Mouse (Mus musculus) MEL (cell line): ENCODE data around the gene Fgfr2. TPM values are rescaled to one million over a fixed set of nuclear protein-coding genes. Genes with fewer than 3 reads are reported as not detected.

Source experiments
- DNase-seq: peaks from one replicate; pipeline ENCODE4 v3.0.0; 2011; ENCODE audit warnings: low read depth, low spot score
- H3K27ac ChIP-seq: 2 replicates; pipeline ENCODE4 v1.5.1; 2012; ENCODE audit warnings: low read depth, mild to moderate bottlenecking, control low read depth, low read length, moderate library complexity; ENCODE audit not compliant: control insufficient read depth
- H3K27me3 ChIP-seq, 2 experiments: fragments of 150-350 bp in 1 of 2; sonication (generic) in 1 of 2; 2 replicates each; pipeline ENCODE4 v1.6.1; 2012; ENCODE audit warnings: low read length in 2 of 2, mild to moderate bottlenecking in 2 of 2, improper control_type of control experiment in 1 of 2, moderate library complexity in 1 of 2; ENCODE audit not compliant: insufficient read depth in 2 of 2, control insufficient read depth in 1 of 2
- H3K36me3 ChIP-seq, 2 experiments: 2 replicates each; pipeline ENCODE4 v1.6.1; 2012 to 2014; ENCODE audit warnings: low read length in 2 of 2, improper control_type of control experiment in 1 of 2, inconsistent platforms in 1 of 2, mild to moderate bottlenecking in 1 of 2; ENCODE audit not compliant: insufficient read depth in 2 of 2, control insufficient read depth in 1 of 2
- H3K4me1 ChIP-seq, 2 experiments: fragments of 150-350 bp in 1 of 2; sonication (generic) in 1 of 2; 2 replicates each; pipeline ENCODE4 v1.6.1; 2012; ENCODE audit warnings: low read length in 2 of 2, improper control_type of control experiment in 1 of 2, mild to moderate bottlenecking in 1 of 2; ENCODE audit not compliant: insufficient read depth in 2 of 2, control insufficient read depth in 1 of 2
- H3K4me3 ChIP-seq, 2 experiments: fragments of 150-350 bp in 1 of 2; sonication (generic) in 1 of 2; 2 replicates each; pipeline ENCODE4 v1.5.1; 2012; ENCODE audit warnings: low read depth in 2 of 2, low read length in 2 of 2, mild to moderate bottlenecking in 2 of 2, moderate library complexity in 2 of 2, control low read depth in 1 of 2, improper control_type of control experiment in 1 of 2; ENCODE audit not compliant: control insufficient read depth in 1 of 2, insufficient read depth in 1 of 2
- H3K79me2 ChIP-seq: 2 replicates; pipeline ENCODE4 v1.6.1; 2012; ENCODE audit warnings: mild to moderate bottlenecking, low read length, moderate library complexity; ENCODE audit not compliant: control insufficient read depth, poor library complexity, insufficient read depth
- H3K9ac ChIP-seq: 2 replicates; pipeline ENCODE4 v1.6.1; 2012; ENCODE audit warnings: low read depth, mild to moderate bottlenecking, control low read depth, low read length, moderate library complexity; ENCODE audit not compliant: control insufficient read depth, poor library complexity, severe bottlenecking
- H3K9me3 ChIP-seq: fragments of 150-350 bp; sonication (generic); replicated peaks from 2 replicates; pipeline ENCODE4 v1.6.1; 2012; ENCODE audit warnings: mild to moderate bottlenecking, low read length, improper control_type of control experiment, moderate library complexity; ENCODE audit not compliant: insufficient read depth
- BHLHE40 ChIP-seq: IDR thresholded peaks from 2 replicates; pipeline ENCODE4 v1.6.1; 2012; ENCODE audit warnings: low read depth, mild to moderate bottlenecking, inconsistent platforms, low read length, improper control_type of control experiment, borderline replicate concordance
- CHD2 ChIP-seq: IDR thresholded peaks from 2 replicates; pipeline ENCODE4 v1.6.1; 2011; ENCODE audit warnings: low read length, improper control_type of control experiment
- E2F4 ChIP-seq: IDR thresholded peaks from 2 replicates; pipeline ENCODE4 v1.6.1; 2011; ENCODE audit warnings: low read depth, low read length, improper control_type of control experiment, borderline replicate concordance
- EP300 ChIP-seq, 2 experiments: IDR thresholded peaks; 2 replicates each; pipeline ENCODE4 v1.6.1; 2011; ENCODE audit warnings: improper control_type of control experiment in 2 of 2, low read length in 2 of 2, low read depth in 1 of 2, mild to moderate bottlenecking in 1 of 2
- GABPA ChIP-seq: IDR thresholded peaks from 2 replicates; pipeline ENCODE4 v1.6.1; 2012; ENCODE audit warnings: low read depth, mild to moderate bottlenecking, inconsistent platforms, low read length, improper control_type of control experiment, moderate library complexity
- GATA1 ChIP-seq: IDR thresholded peaks from 2 replicates; pipeline ENCODE4 v1.6.1; 2011; ENCODE audit warnings: low read depth, low read length, improper control_type of control experiment
- HCFC1 ChIP-seq: IDR thresholded peaks from 2 replicates; pipeline ENCODE4 v1.6.1; 2012; ENCODE audit warnings: low read depth, mild to moderate bottlenecking, inconsistent platforms, low read length, improper control_type of control experiment, moderate library complexity
- JUND ChIP-seq: IDR thresholded peaks from 2 replicates; pipeline ENCODE4 v1.6.1; 2011; ENCODE audit warnings: low read depth, mild to moderate bottlenecking, improper control_type of control experiment, low read length
- KAT2A ChIP-seq: conservative IDR thresholded peaks from 2 replicates; pipeline ENCODE4 v1.6.1; 2012; ENCODE audit warnings: low read depth, low read length, improper control_type of control experiment, inconsistent platforms
- MAFK ChIP-seq: IDR thresholded peaks from 2 replicates; pipeline ENCODE4 v1.6.1; 2011; ENCODE audit warnings: low read depth, mild to moderate bottlenecking, low read length, improper control_type of control experiment, borderline replicate concordance
- MYB ChIP-seq: IDR thresholded peaks from 2 replicates; pipeline ENCODE4 v1.6.1; 2011; ENCODE audit warnings: mild to moderate bottlenecking, low read depth, low read length, improper control_type of control experiment
- MYC ChIP-seq: IDR thresholded peaks from 2 replicates; pipeline ENCODE4 v1.6.1; 2011; ENCODE audit warnings: low read depth, mild to moderate bottlenecking, low read length, improper control_type of control experiment, moderate library complexity
- NELFE ChIP-seq: IDR thresholded peaks from 2 replicates; pipeline ENCODE4 v1.6.1; 2011; ENCODE audit warnings: low read depth, low read length, improper control_type of control experiment
- POLR2AphosphoS2 ChIP-seq: IDR thresholded peaks from 2 replicates; pipeline ENCODE4 v1.6.1; 2011; ENCODE audit warnings: low read length, improper control_type of control experiment
- SIN3A ChIP-seq: IDR thresholded peaks from 2 replicates; pipeline ENCODE4 v1.6.1; 2012; ENCODE audit warnings: low read length, improper control_type of control experiment, inconsistent platforms
- SMC3 ChIP-seq: IDR thresholded peaks from 2 replicates; pipeline ENCODE4 v1.6.1; 2011; ENCODE audit warnings: low read depth, low read length, improper control_type of control experiment
- TBP ChIP-seq: IDR thresholded peaks from 2 replicates; pipeline ENCODE4 v1.8.0; 2011; ENCODE audit warnings: low read depth, low read length, improper control_type of control experiment
- TCF12 ChIP-seq: IDR thresholded peaks from 2 replicates; pipeline ENCODE4 v1.6.1; 2014; ENCODE audit warnings: low read depth, mild to moderate bottlenecking, inconsistent platforms, low read length, improper control_type of control experiment, moderate library complexity
- USF1 ChIP-seq: IDR thresholded peaks from 2 replicates; pipeline ENCODE4 v1.6.1; 2014; ENCODE audit warnings: low read depth, mild to moderate bottlenecking, inconsistent platforms, low read length, improper control_type of control experiment, moderate library complexity
- USF2 ChIP-seq, 2 experiments: IDR thresholded peaks; 2 replicates each; pipeline ENCODE4 v1.6.1; 2011 to 2012; ENCODE audit warnings: improper control_type of control experiment in 2 of 2, low read length in 2 of 2, borderline replicate concordance in 1 of 2, inconsistent platforms in 1 of 2, low read depth in 1 of 2, mild to moderate bottlenecking in 1 of 2; ENCODE audit not compliant: insufficient read depth in 1 of 2
- ZKSCAN1 ChIP-seq: IDR thresholded peaks from 2 replicates; pipeline ENCODE4 v1.6.1; 2012; ENCODE audit warnings: low read depth, mild to moderate bottlenecking, inconsistent platforms, low read length, improper control_type of control experiment, moderate library complexity
- ZNF384 ChIP-seq: IDR thresholded peaks from 2 replicates; pipeline ENCODE4 v1.6.1; 2012; ENCODE audit warnings: low read depth, mild to moderate bottlenecking, inconsistent platforms, low read length, improper control_type of control experiment
- polyA plus RNA-seq, 2 experiments: library from polyadenylated mRNA; stranded (reverse) in 1 of 2; unstranded in 1 of 2; fragments of >175 nt in 1 of 2; fragments of >200 nt in 1 of 2; gene quantifications; 2 replicates each; pipeline versions ENCODE4 v1.2.1 to v1.2.4; 2012; ENCODE audit warnings: low replicate concordance in 2 of 2, low read depth in 1 of 2; ENCODE audit not compliant: insufficient read length in 2 of 2, insufficient read depth in 1 of 2, missing spikeins in 1 of 2
- total RNA-seq: library from RNA; depleted of rRNA; stranded (reverse); fragments of 300-350 nt; gene quantifications from 2 replicates; pipeline ENCODE4 v1.2.3, GENCODE M21; 2012

The Fgfr2 gene
- total and polyA plus RNA-seq, 3 experiments, result not detected

- Histone ChIP-seq H3K27ac (no peak overlapping the region), H3K79me2 (no peaks in the 10 kb centered on the region), H3K9ac (no peak overlapping the region), H3K36me3 (no peaks in the 10 kb centered on the region; a peak in 1 of 4 replicates), H3K4me1 (no peaks in the 10 kb centered on the region), H3K9me3 (no peaks in the 10 kb centered on the region), H3K27me3 (no peaks in the 10 kb centered on the region), H3K4me3 (no peak overlapping the region)
- DNase-seq, result no peak
- TF ChIP-seq USF2 (IDR thresholded peaks at IDR 0.05; ENCODE audit: borderline replicate concordance in 1 of 2, insufficient read depth in 1 of 2, low read depth in 1 of 2, low read length in 2 of 2), result no peak
- TF ChIP-seq GABPA, result no peak
- TF ChIP-seq NELFE, result no peak
- no peak for TF ChIP-seq KAT2A
- TF ChIP-seq BHLHE40, result no peak
- TF ChIP-seq SIN3A, result no peak
These were observed 2389.7 kb downstream of the Fgfr2 start for GRCm38 (mm10) chr7:130733423-130733822.

- TF ChIP-seq SMC3, result no peak
- no peak for TF ChIP-seq USF1
- TF ChIP-seq E2F4, result no peak
- no peak for TF ChIP-seq SIN3A
- TF ChIP-seq CHD2, result no peak
- no peak for TF ChIP-seq MYC
- TF ChIP-seq BHLHE40, result no peak
- no peak for TF ChIP-seq GABPA
- no peaks in the 10 kb centered on the region; a peak in 1 of 4 replicates for H3K36me3 ChIP-seq
- H3K4me3 ChIP-seq, result no peak overlapping the region
- no peak overlapping the region for H3K27ac ChIP-seq
- H3K4me1 ChIP-seq, result no peaks in the 10 kb centered on the region
- no peak for DNase-seq
- H3K27me3 ChIP-seq, result no peaks in the 10 kb centered on the region
- H3K9ac ChIP-seq, result no peak overlapping the region
- no peaks in the 10 kb centered on the region for H3K9me3 ChIP-seq
- no peaks in the 10 kb centered on the region for H3K79me2 ChIP-seq
These were observed 2390.2 kb downstream of the Fgfr2 start for GRCm38 (mm10) chr7:130732908-130733307.

GRCm38 (mm10) chr7:130731792-130732191 is 2391.4 kb downstream of the Fgfr2 start:
- no peaks in the 10 kb centered on the region for H3K79me2 ChIP-seq
- H3K27me3 ChIP-seq, result no peaks in the 10 kb centered on the region
- TF ChIP-seq MYB (no peak), EP300 (IDR thresholded peaks at IDR 0.05; ENCODE audit: low read depth in 1 of 2, low read length in 2 of 2) (no peak), ZKSCAN1 (no peak), CHD2 (no peak), ZNF384 (no peak), MAFK (no peak), GATA1 (no peak), TCF12 (no peak), TBP (no peak), GABPA (no peak), USF2 (IDR thresholded peaks at IDR 0.05; ENCODE audit: borderline replicate concordance in 1 of 2, insufficient read depth in 1 of 2, low read depth in 1 of 2, low read length in 2 of 2) (no peak), KAT2A (no peak), HCFC1 (no peak), POLR2AphosphoS2 (no peak), JUND (no peak)
- H3K9ac ChIP-seq, result no peak overlapping the region
- no peaks in the 10 kb centered on the region for H3K4me1 ChIP-seq
- no peak for DNase-seq
- no peaks in the 10 kb centered on the region; a peak in 1 of 4 replicates for H3K36me3 ChIP-seq
- H3K27ac ChIP-seq, result no peak overlapping the region
- H3K4me3 ChIP-seq, result no peak overlapping the region
- H3K9me3 ChIP-seq, result no peaks in the 10 kb centered on the region
